Comparison of ENCODE assay signal across 1 mouse cellular context in the genomic region with DNA sequence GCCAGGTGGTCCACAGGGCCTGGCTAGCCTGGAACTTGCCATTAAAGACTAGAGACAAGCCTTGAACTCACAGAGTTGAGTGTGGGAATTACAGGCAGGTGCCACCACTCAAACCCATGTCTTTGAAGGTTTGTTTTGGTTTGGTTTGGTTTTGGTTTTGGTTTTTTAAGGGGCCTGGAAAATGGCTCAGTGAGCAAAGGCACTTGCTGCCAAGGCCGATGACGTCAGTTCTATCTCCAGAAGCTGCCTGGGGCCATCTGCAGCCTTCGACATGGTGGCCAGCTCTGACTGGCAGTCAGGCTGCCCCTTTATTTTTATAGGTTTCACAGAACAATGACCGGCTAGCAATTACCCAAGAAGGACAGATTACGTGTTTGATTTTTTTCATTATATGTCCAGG.
TF ChIP-seq lines count a peak whose summit lies in the region.

No protein-coding gene starts in this region.

TF ChIP-seq in myocyte, 11 proteins besides CTCF, POLR2A, EP300 and RAD21 (continued from another document):
- TF ChIP-seq REST (IDR thresholded peaks at IDR 0.05; ENCODE audit: insufficient read depth, insufficient read length) (no peak), CEBPB (IDR thresholded peaks at IDR 0.05; ENCODE audit: insufficient read depth, poor library complexity, severe bottlenecking) (no peak), E2F4 (IDR thresholded peaks at IDR 0.05; ENCODE audit: insufficient read depth) (no peak), MYOD1 (IDR thresholded peaks at IDR 0.05; ENCODE audit: control insufficient read depth in 1 of 3, insufficient read length in 2 of 3, low read depth in 2 of 3) (no peak), MAX (IDR thresholded peaks at IDR 0.05; ENCODE audit: low read depth) (no peak), SRF (IDR thresholded peaks at IDR 0.05; ENCODE audit: control insufficient read depth, insufficient read length, low read depth) (no peak)
